Mouse (Mus musculus): ENCODE measurements at regions not wholly inside any gene's neighbourhood (a gene's known extent, or its start where the extent isn't known, plus 50 kb on each side); places are given as distances from the start of the nearest gene placed in this dataset.
"Not testable (repeated sequence)": the region's sequence is repeated elsewhere in the genome, so short reads cannot be mapped to it uniquely, and the experiment has no call there.

GRCm38 (mm10) chr6:64973968-64974367 is 68.4 kb upstream of the Smarcad1 start:
- Histone ChIP-seq H3K27me3 (ENCODE audit: insufficient read depth, low read length) (no peaks in the 10 kb centered on the region), H3K9me3 (ENCODE audit: low read length) (no peaks in the 10 kb centered on the region), H3K4me3 (ENCODE audit: low read depth, low read length) (no peak overlapping the region), H3K4me1 (ENCODE audit: insufficient read depth) (no peaks in the 10 kb centered on the region), H3K36me3 (replicated peaks; ENCODE audit: insufficient read depth, low read length) (no peaks in the 10 kb centered on the region), H3K9ac (replicated peaks) (no peak overlapping the region), H3K27ac (ENCODE audit: low read depth) (no peak overlapping the region), H3K4me2 (ENCODE audit: low read depth, low read length) (no peak overlapping the region)
- 21% methylated on average over 2 of the region's 2 CpGs for WGBS (ENCODE audit: insufficient replicate concordance)
- peak; percentile 46 for DNase-seq
- peak; percentile 62 for TF ChIP-seq CTCF (IDR thresholded peaks at IDR 0.05; ENCODE audit: low read depth)
- no peak for TF ChIP-seq EP300 (IDR thresholded peaks at IDR 0.05; ENCODE audit: low read depth)
- no peak; the same call in 1 of the 2 replicates for ATAC-seq

GRCm38 (mm10) chr6:64974453-64974852 is 67.9 kb upstream of the Smarcad1 start:
- not testable (repeated sequence) for H3K27ac ChIP-seq (ENCODE audit: low read depth); H3K9me3 ChIP-seq (ENCODE audit: low read length); H3K9ac ChIP-seq (replicated peaks); DNase-seq; H3K4me3 ChIP-seq (ENCODE audit: low read depth, low read length); H3K27me3 ChIP-seq (ENCODE audit: insufficient read depth, low read length); ATAC-seq; H3K4me1 ChIP-seq (ENCODE audit: insufficient read depth); H3K36me3 ChIP-seq (replicated peaks; ENCODE audit: insufficient read depth, low read length); H3K4me2 ChIP-seq (ENCODE audit: low read depth, low read length)
- WGBS (ENCODE audit: insufficient replicate concordance): 75% methylated on average over 1 of the region's 1 CpGs

- Histone ChIP-seq H3K27ac (ENCODE audit: low read depth) (no peak overlapping the region), H3K36me3 (replicated peaks; ENCODE audit: insufficient read depth, low read length) (no peaks in the 10 kb centered on the region), H3K9me3 (ENCODE audit: low read length) (no peaks in the 10 kb centered on the region), H3K4me2 (ENCODE audit: low read depth, low read length) (no peak overlapping the region), H3K9ac (replicated peaks) (no peak overlapping the region), H3K4me1 (ENCODE audit: insufficient read depth) (no peaks in the 10 kb centered on the region), H3K27me3 (ENCODE audit: insufficient read depth, low read length) (no peaks in the 10 kb centered on the region), H3K4me3 (ENCODE audit: low read depth, low read length) (no peak overlapping the region)
- DNase-seq: no peak
- no peak for ATAC-seq
- no peak for TF ChIP-seq CTCF (IDR thresholded peaks at IDR 0.05; ENCODE audit: low read depth)
- 41% methylated on average over 2 of the region's 2 CpGs for WGBS (ENCODE audit: insufficient replicate concordance)
These were observed 60.3 kb upstream of the Smarcad1 start for GRCm38 (mm10) chr6:64982132-64982531.
